Mouse (Mus musculus): ENCODE measurements around the gene Gm2174.

DNA sequence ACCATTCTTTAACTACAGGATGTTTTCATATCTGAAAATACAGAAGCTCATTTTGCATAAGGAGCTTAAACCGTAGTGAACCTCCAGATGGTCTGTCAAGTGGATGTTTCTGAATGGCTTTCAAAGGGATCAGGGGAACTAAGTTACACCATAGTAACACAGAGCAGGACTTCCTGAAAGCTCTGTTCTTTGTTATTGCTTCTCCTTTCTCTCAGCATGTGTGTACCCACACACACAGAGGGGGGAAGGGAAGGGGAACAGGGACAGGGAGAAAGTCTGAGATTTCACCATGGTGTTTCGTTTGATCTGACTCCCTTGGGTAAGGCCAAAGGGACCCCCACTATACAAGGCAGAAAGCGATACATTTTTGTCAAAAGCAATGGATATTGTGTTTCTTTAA lies 34.1 kb downstream of the Gm2174 start:
- TF ChIP-seq FOSL1 (IDR thresholded peaks at IDR 0.05; ENCODE audit: insufficient read depth, low read length, poor library complexity, severe bottlenecking) (no peak), MYOG (IDR thresholded peaks at IDR 0.05; ENCODE audit: control insufficient read depth, extremely low read depth, insufficient read length) (no peak)

Data from C2C12 (cell line).